Mouse (Mus musculus) spleen, adult 2 months (tissue): ENCODE results near the gene Kcnmb3. TPM values are rescaled to one million over a fixed set of nuclear protein-coding genes. Genes with fewer than 3 reads are reported as not detected.
A peak's percentile ranks its signal among the peaks of the same experiment; 100 is the strongest.

Experiments used
- DNase-seq, 2 experiments: peaks; one replicate each; pipeline versions ENCODE4 v3.0.0 to v3.0.0-alpha.2; 2012 to 2021; ENCODE audit warnings: low spot score in 2 of 2, low read depth in 1 of 2
- H3K27ac ChIP-seq: fragments of 200-500 bp; 2 replicates; pipeline ENCODE4 v1.5.1; 2012; ENCODE audit warnings: low read length, inconsistent platforms; ENCODE audit not compliant: insufficient read depth
- H3K27me3 ChIP-seq: fragments of 200-500 bp; 2 replicates; pipeline ENCODE4 v1.6.1; 2012; ENCODE audit warnings: mild to moderate bottlenecking, moderate library complexity, low read length, inconsistent platforms; ENCODE audit not compliant: control insufficient read depth, insufficient read depth
- H3K36me3 ChIP-seq: fragments of 200-500 bp; 2 replicates; pipeline ENCODE4 v1.6.1; 2012; ENCODE audit warnings: mild to moderate bottlenecking, low read length, inconsistent platforms; ENCODE audit not compliant: control insufficient read depth, insufficient read depth
- H3K4me1 ChIP-seq: fragments of 200-500 bp; 2 replicates; pipeline ENCODE4 v1.6.1; 2011; ENCODE audit warnings: inconsistent platforms; ENCODE audit not compliant: control insufficient read depth, insufficient read depth, insufficient read length
- H3K4me3 ChIP-seq: fragments of 200-500 bp; 2 replicates; pipeline ENCODE4 v1.5.1; 2011; ENCODE audit warnings: mild to moderate bottlenecking, inconsistent platforms; ENCODE audit not compliant: insufficient read depth, insufficient read length; ENCODE audit errors: extremely low read depth
- CTCF ChIP-seq: fragments of 200-500 bp; IDR thresholded peaks from 2 replicates; pipeline ENCODE4 v1.5.1; 2011; ENCODE audit warnings: mild to moderate bottlenecking, inconsistent platforms; ENCODE audit not compliant: insufficient read depth, insufficient read length, insufficient replicate concordance; ENCODE audit errors: extremely low read depth
- POLR2A ChIP-seq: fragments of 200-500 bp; IDR thresholded peaks from 2 replicates; pipeline ENCODE4 v1.6.1; 2011; ENCODE audit warnings: low read depth, low read length, inconsistent platforms
- WGBS: fragments of 180-500 bp; shearing (Covaris S2); methylation state at CpG from one replicate; pipeline ENCODE4 v1.1.7; 2018; 5-methylcytosine and 5-hydroxymethylcytosine counted together
- polyA plus RNA-seq: library from polyadenylated mRNA; depleted of rRNA; stranded (reverse); fragments of >200 nt; gene quantifications from 2 replicates; pipeline ENCODE4 v1.2.3, GENCODE M21; 2012

Gene Kcnmb3
- polyA plus RNA-seq, 1 experiment: 0.25 TPM

GRCm38 (mm10) chr3:32527181-32527580 lies 35.1 kb upstream of the Kcnmb3 start:
- TF ChIP-seq CTCF (no peak), POLR2A (no peak)
- no peaks in the 10 kb centered on the region for H3K4me1 ChIP-seq
- H3K4me3 ChIP-seq: no peak overlapping the region
- peaks cover 2% of the 10 kb centered on the region; the same call in 1 of the 2 replicates for H3K36me3 ChIP-seq
- H3K27me3 ChIP-seq: no peaks in the 10 kb centered on the region
- 96% methylated on average over 4 of the region's 4 CpGs for WGBS
- no peak for DNase-seq
- no peak overlapping the region for H3K27ac ChIP-seq

- Histone ChIP-seq H3K4me1 (no peaks in the 10 kb centered on the region), H3K36me3 (peaks cover 11% of the 10 kb centered on the region), H3K27ac (no peak overlapping the region), H3K4me3 (no peak overlapping the region), H3K27me3 (no peaks in the 10 kb centered on the region)
- TF ChIP-seq POLR2A (no peak), CTCF (no peak)
- DNase-seq: no peak
These were observed 21.5 kb upstream of the Kcnmb3 start for GRCm38 (mm10) chr3:32513528-32513927.

- Histone ChIP-seq H3K4me3 (no peak overlapping the region), H3K27me3 (no peaks in the 10 kb centered on the region), H3K4me1 (no peaks in the 10 kb centered on the region), H3K36me3 (peaks cover 10% of the 10 kb centered on the region), H3K27ac (no peak overlapping the region)
- 86% methylated on average over 7 of the region's 7 CpGs for WGBS
- DNase-seq: no peak
- TF ChIP-seq POLR2A: no peak
- no peak for TF ChIP-seq CTCF
These were observed 20.8 kb upstream of the Kcnmb3 start for GRCm38 (mm10) chr3:32512686-32513284.

- Histone ChIP-seq H3K36me3 (peaks cover 6% of the 10 kb centered on the region), H3K4me1 (no peaks in the 10 kb centered on the region), H3K27ac (peak overlapping the region; percentile 74), H3K4me3 (peak overlapping the region; percentile 68), H3K27me3 (no peaks in the 10 kb centered on the region)
- TF ChIP-seq POLR2A: no peak
- TF ChIP-seq CTCF: no peak
- WGBS: 2% methylated on average over 13 of the region's 13 CpGs
- DNase-seq: peak in 1 of 2 experiments; percentile 22
These were observed 19.1 kb upstream of the Kcnmb3 start for GRCm38 (mm10) chr3:32511191-32511550.

- Histone ChIP-seq H3K27ac (peak overlapping the region; percentile 74), H3K4me3 (peak overlapping the region; percentile 68), H3K36me3 (peaks cover 3% of the 10 kb centered on the region; the same call in 1 of the 2 replicates), H3K27me3 (no peaks in the 10 kb centered on the region), H3K4me1 (no peaks in the 10 kb centered on the region)
- under 1% methylated on average over 64 of the region's 69 CpGs for WGBS
- TF ChIP-seq POLR2A (peak; percentile 26), CTCF (peak; percentile 62; the same call in 1 of the 2 replicates)
- peak; percentile 89 to 94 for DNase-seq
These were observed 18.6 kb upstream of the Kcnmb3 start for GRCm38 (mm10) chr3:32510375-32511190.

- Histone ChIP-seq H3K4me1 (no peaks in the 10 kb centered on the region), H3K27ac (peak within 1 kb of the TSS; percentile 74), H3K36me3 (no peaks in the 10 kb centered on the region; the same call in 1 of the 2 replicates), H3K27me3 (no peaks in the 10 kb centered on the region), H3K4me3 (peak within 1 kb of the TSS; percentile 68)
- DNase-seq: no peak
- 15% methylated on average over 24 of the region's 24 CpGs for WGBS
- no peak for TF ChIP-seq POLR2A
- TF ChIP-seq CTCF: no peak
These were observed 17.7 kb upstream of the Kcnmb3 start, which contains the start of gene Zfp639 for GRCm38 (mm10) chr3:32509496-32510374. Gene Zfp639 (plus strand): TSS chr3:32510259.
